Mouse (Mus musculus): ENCODE results near the gene Itga4.

- no peak for TF ChIP-seq CTCF (IDR thresholded peaks at IDR 0.05; ENCODE audit: low read depth)
- no peak for TF ChIP-seq EP300 (IDR thresholded peaks at IDR 0.05; ENCODE audit: low read depth)
Observed at GRCm38 (mm10) chr2:79248283-79248682, 6.9 kb upstream of the Itga4 start.

All from liver, embryonic 14.5 days (tissue).